Mouse (Mus musculus) gastrocnemius, postnatal 25 days (tissue): Measurements from ENCODE around the gene Rd3l. TPM values are rescaled to one million over a fixed set of nuclear protein-coding genes. Genes with fewer than 3 reads are reported as not detected.
"Not testable (repeated sequence)": the region's sequence is repeated elsewhere in the genome, so short reads cannot be mapped to it uniquely, and the experiment has no call there.

Source experiments
- DNase-seq: peaks from one replicate; pipeline ENCODE4 v3.0.0; 2022
- total RNA-seq, 2 experiments: library from RNA; stranded (reverse); gene quantifications; 1 replicate in 1 of 2; 2 replicates in 1 of 2; pipeline ENCODE4 v1.2.3; 2021

Gene Rd3l
- total RNA-seq, 2 experiments from 2014 or later: not detected

- DNase-seq: peak; percentile 92
These were observed 14.4 kb downstream of the Rd3l start, which contains the start of gene Atp5mpl for GRCm38 (mm10) chr12:111966683-111967173. TSS of gene Atp5mpl (minus strand) at chr12:111966977.

- DNase-seq: no peak
These were observed 17.8 kb downstream of the Rd3l start for GRCm38 (mm10) chr12:111963339-111963738.

DNA sequence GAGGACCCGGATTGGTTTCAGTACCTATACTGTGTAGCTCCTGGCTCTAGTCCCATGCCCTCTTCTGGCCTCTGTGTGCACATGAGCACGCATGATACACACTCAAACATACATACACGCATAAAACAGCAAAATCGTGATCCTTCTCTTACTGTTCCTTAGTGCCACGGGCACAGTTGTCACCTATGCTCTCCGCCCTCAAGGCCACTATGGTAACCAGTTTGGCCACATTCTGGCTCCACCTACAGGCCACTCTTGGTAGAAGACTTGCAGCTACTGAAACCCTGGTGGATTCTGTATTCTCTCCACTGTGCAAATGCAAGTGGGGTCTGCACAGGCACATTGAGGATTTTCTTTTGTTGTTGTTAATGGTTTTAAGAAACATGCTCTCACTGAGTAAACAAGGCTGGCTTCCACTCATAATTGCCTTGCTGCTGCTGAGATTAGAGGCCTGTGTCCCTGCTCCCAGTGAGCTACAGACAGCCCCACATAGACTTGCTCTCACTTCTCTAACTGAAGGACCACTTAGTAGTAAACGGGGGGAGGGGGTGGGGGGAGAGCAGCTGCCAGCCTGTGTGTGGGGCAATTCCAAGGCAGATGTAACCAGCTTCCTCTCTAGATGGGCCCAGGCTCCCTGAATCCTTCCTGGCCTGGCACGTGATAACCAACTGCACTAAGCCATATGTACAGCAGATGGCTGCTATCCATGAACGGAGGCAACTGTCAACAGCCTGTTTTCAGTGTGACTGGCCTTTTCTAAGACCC lies 22.8 kb downstream of the Rd3l start:
- no peak for DNase-seq

DNA sequence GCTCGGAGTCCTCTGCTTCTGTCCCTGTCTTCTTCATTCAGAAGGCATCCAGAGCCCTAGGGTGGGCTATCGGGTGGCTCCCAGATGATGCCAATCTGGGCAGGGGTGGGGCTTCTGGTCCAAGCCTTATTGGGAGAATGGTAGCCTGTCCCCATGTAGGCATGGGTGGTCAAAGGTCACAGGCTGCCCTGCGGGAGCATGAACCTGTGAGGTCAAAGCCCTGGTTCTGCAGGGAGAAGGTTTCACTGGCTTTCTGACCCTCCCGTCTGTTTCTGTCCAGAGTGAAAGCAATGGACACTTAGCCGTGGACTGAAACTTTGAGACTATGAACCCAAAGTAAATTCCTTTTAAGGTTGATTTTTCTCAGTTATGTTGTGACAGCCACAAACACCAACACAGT lies 24.9 kb downstream of the Rd3l start:
- DNase-seq: no peak

GRCm38 (mm10) chr12:111951701-111952100 lies 29.4 kb downstream of the Rd3l start:
- no peak for DNase-seq

DNA sequence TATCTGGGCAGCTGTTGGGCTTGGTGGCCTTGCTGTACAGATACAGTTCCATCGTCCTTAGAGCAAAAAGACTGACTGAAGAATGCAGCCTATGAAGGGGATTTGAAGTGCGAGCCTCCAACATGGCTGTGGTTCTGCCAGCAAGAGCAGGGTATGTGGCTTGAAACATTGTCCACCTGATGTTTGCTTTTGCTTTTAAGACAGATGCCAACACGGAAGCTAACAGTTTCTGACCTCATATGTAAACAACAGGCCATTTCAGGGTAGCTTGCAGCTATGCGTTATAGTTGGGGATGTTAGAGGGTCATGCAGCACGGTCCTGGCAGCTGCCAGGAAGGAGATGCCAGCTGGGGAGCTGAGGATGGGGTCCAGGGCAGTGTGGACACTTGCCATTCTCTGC lies 30.6 kb downstream of the Rd3l start:
- DNase-seq: no peak

- peak; percentile 59 for DNase-seq
These were observed 34.4 kb downstream of the Rd3l start for GRCm38 (mm10) chr12:111946716-111947115.

GRCm38 (mm10) chr12:111945765-111946655 lies 35.1 kb downstream of the Rd3l start:
- not testable (repeated sequence) for DNase-seq

- peak; percentile 41 for DNase-seq
These were observed 36.0 kb downstream of the Rd3l start for GRCm38 (mm10) chr12:111945115-111945514.

- not testable (repeated sequence) for DNase-seq
These were observed 36.8 kb downstream of the Rd3l start for GRCm38 (mm10) chr12:111944065-111944987.

DNA sequence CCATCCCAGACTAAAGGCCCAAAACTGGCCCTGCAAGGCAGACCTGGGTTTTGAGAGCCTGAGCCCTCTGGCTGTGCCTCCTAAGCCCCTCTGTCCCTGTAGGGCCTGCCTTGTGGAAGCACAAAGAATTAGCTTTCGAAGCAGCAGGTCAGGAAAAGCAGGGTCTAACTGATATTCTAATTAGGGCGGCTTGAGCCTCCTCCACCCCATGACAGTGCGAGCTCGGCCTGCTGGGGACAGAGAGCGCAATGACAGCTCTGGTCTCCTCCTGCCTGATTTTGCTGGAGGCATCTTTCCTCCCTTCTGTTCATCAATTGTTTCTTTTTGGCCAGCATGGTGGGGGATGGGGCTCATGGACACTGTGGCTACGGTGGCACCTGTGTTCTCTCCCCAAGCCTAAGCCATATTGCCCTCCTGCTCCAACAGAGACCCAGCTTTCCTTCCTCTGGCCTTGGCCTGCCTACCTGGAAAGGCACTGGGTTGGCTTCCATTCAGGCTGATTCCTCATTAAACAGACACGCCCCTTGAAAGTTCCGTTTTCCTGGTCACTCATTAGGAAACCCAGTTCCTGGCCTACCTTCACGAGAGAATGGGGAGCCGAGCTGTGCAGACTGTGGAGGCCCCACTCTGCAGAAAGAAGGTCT lies 37.6 kb downstream of the Rd3l start:
- no peak for DNase-seq

- DNase-seq: no peak
These were observed 42.4 kb downstream of the Rd3l start for GRCm38 (mm10) chr12:111938623-111939177.

DNA sequence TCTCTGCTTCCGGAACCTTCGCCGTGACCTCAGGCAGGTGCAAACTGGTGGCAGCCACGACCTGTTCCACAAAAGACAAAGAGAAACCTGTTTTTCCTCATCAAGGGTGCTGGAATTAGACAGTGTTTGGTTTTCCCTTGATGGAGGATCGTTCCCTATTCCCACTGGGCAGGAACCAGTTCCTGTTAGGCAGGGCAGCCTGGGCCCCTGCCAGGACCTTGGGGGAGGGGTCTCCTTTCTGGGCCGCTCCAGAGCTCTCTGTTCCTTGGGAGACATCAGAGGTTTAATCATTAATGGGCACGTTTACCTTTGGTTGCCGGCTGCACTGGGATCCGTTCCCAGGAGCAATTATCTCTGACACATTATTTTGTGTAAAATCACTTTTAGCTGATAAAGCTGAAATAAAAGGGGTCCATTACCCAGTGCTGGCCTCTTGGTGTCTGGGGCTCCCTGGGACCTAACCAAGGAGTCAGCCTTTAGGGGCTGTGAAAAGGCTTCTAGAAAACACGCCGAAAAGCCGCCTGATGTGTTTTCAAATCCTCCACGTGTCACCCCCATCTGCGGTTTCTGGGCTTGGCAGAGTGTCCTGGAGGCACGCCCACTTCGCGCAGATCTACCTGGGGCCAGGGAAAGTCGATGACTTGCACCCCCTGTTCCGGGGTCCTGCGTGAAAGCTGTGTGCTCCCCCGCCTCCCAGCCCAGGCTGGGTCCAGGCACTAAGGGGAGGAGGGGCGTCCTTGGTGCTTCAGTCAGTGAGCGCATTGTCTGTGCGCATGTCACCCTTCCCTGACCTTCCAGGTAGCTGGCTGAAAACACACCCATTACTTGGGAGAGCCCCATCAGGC lies 44.2 kb downstream of the Rd3l start:
- DNase-seq: no peak

DNA sequence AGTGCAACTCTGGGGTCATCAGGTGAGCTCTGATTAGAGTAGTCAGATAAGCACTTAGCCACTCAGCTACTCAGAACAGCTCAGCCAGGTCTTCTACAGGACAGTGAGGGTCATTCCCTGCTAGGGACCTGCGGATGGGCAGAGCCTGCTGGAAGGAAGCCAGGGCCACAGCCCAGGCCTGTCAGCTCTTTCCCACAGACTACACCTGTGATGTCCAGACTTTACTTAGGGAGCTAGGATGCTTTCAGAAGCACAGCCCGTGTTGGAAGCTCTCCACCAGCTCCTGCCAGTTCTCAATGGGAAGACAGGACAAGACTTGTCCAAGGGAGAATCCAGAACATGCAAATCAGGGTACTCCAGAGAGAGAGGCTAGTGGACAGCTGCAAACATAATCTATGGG lies 47.1 kb downstream of the Rd3l start:
- no peak for DNase-seq

DNA sequence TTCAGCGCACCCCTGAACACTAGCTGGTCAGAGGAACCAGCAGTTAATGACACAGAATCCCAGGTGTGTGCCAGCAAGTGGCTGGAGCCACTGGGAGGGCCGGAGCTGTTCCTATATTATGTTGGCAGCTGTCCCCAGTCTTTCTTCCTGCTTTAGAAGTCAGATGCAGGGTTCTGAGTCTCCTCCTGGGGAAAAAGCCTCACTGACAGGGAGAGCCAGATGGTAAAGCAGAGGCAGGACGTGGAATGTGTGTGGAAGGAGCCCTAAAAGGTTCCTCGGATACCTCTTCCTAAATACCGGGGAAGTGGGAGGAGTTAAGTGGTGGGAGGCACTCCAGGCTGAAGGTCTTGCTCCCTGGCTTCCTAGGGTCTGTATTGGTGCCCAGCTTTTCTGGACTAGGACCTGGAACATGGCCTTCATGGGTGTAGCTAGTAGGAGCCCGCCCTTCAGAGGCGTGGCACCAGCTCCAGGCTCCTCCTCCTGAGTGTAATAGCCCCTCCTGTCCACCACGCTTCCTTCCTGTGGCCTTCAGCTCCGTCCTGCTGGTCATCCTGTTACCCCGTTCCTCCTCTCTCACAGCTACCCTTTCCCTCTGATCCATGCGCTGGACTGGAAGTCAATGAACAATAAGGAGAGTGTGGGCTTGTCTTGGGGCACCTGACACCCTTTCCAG lies 47.9 kb downstream of the Rd3l start:
- DNase-seq: peak; percentile 39

GRCm38 (mm10) chr12:111932513-111932912 lies 48.6 kb downstream of the Rd3l start:
- no peak for DNase-seq

- no peak for DNase-seq
These were observed 49.6 kb downstream of the Rd3l start for GRCm38 (mm10) chr12:111931411-111932025.
